Mouse (Mus musculus): ENCODE results near the gene Cdr2l. TPM values are rescaled to one million over a fixed set of nuclear protein-coding genes. Genes with fewer than 3 reads are reported as not detected.

Cdr2l gene
- polyA plus RNA-seq (2012; ENCODE audit: low replicate concordance), result 0.75 and 0.91 TPM in 2 replicates

DNA sequence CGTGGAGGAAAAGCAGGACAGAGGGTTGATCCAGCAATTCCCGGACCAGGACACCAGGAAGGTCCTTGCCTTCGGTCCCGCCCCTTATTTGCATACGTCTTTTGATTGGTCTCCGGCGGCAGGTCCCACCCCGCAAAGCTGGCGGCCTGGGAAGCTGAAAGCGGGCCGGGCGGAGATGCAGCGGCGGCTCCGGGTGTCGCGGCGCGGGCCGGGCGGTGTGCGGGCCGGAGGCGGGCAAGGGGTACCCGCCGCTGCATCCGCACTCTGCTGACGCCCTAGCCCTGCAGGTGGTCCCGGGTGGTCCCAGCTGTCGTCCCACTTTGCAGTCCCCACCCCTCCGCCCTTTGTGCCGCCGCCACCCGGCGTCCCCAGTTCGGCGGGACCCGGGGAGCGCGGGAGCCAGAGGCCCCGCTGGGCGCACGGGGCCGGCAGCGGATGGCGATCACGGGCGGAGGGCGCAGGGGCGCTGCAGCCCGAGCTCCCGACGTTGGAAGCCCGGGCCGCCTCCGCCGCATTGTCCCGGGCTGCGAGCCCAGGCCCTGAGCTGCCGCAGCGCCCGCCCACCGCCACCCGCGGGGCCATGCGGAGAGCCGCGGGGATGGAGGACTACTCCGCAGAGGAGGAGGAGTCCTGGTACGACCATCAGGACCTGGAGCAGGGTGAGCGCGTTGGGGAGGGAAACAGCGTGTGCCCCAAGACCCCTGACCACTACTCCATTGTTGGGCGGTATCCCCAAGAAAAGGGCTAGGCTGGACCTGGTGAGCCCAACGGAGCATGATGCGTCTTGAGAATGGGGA, at the start of gene Cdr2l:
Gene Cdr2l (plus strand): TSS at position 174 of the 797 bp plus-strand sequence.

DNA sequence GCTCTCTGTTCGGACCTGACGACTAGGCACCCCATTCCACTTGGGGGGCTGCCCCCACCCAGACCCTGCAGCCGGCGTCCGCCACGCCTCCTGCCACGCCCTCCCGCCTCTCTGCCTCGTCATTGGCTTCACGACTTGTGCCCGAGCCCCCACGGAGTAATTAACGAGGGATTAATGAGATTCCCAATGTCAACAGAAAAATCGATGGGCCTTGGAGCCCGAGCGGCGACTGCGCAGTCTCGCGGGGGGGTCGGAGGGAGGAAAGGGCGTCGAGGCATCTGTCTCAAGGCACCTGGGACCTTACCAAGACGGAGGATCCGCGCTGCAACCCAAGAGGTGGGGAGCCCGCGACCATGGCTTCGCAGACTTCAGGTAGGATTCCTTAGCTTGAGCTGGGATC, 47.2 kb upstream of the Cdr2l start, which contains the start of gene Otop3:
Gene Otop3 (plus strand): TSS at position 201 of the 400 bp plus-strand sequence.

DNA sequence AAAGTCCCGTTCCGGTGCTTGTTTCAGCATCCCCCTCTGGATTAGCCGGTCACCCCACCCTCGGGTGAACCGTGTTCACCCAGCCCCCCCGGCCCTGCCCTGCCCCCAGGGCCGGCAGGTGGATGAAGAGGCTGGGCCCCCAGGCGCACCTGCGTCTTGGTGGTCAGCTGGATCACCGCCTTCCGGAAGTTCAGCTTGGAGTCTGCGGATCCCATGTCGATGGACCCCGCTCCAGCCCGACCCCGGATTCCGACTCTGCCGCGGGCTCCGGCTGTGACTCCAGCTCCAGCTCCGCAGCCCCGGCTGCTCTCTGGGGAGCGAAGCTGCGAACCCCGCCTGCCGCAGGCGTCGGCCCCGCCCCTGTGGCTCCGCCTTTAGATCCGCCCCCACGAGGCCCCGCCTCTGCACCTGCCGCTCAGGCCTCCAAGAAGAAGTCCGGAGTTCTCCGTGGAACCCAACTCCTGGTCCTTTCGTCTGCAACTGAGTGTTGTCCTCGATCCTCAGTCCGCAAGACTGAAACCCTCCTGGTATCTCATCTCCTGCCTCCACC, 14.2 kb upstream of the Cdr2l start, which contains the start of gene Hid1:
Gene Hid1 (minus strand): TSS at position 362 of the 550 bp plus-strand sequence.

DNA sequence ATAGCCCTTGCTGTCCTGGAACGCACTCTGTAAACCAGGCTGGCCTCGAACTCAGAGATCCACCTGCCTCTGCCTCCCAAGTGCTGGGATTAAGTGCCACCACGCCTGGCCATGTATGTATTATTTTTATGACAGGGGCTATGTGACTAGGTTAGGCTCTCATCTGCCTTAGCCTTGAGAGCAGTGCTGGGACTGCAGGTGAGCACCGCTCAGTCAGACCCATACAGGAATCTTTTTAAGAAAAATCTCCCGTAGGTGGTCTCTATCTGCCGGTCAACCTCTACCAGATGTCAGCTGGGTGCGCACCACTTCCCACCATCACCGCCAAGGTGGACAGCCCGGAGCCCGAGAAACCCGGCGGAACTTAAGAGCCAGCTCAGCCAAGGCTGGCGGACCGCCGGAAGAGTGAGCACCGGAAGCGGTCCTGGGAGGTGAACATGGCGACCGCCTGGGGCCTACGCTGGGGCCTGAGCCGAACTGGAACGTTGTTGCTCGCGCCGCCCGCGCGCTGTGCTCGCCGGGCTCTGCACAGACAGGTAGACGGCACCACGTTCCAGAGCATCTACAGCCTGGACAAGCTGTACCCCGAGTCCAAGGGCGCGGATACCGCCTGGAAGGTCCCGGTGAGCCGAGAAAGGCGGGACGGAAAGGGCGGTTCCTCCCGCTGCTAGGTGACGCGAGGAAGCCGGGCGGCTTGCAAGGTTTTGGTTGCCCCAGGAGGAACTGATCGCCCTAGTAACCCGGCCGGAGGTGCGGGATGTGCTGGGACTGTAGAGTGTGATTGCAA, 21.8 kb downstream of the Cdr2l start, which contains the start of gene Mrpl58:
Gene Mrpl58 (plus strand): TSS at position 415 of the 787 bp plus-strand sequence.

DNA sequence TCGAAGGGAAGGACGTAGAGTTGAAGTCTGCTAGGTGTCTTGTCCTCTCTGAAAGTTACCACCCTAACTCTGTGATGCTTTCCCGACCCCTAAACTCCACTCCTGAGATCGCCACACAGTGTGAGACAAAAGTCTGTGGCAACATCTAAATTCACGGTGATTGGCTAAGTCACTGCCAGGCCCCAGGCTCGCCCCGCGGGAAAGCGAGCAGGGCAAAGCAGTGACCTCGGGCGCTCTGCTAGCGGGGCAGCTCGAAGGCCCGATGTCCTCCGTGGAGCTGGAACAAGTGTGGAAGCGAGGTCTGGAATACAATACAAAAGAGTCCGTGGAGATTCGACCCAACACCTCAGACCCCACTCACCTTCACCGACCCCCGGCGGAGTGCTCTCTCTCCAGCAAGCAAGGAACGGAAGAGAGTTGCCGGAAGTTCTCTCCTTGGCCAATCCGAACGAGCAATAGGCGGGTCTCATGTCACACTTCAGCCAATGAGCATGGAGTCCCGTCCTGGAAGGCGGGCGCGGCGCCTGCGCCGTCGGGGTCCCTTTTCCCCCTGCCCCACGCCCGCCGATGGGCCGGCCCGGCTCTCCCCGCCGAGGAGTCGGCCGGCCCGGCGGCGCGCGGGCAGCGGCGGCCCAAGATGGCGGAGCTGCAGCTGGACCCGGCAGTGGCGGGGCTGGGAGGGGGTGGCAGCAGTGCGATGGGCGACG, 38.0 kb downstream of the Cdr2l start, which contains the start of the genes Atp5h and Kctd2:
Gene Atp5h (minus strand): TSS at position 432 of the 707 bp plus-strand sequence.
Gene Kctd2 (plus strand): TSS at position 598 of the 707 bp plus-strand sequence.

DNA sequence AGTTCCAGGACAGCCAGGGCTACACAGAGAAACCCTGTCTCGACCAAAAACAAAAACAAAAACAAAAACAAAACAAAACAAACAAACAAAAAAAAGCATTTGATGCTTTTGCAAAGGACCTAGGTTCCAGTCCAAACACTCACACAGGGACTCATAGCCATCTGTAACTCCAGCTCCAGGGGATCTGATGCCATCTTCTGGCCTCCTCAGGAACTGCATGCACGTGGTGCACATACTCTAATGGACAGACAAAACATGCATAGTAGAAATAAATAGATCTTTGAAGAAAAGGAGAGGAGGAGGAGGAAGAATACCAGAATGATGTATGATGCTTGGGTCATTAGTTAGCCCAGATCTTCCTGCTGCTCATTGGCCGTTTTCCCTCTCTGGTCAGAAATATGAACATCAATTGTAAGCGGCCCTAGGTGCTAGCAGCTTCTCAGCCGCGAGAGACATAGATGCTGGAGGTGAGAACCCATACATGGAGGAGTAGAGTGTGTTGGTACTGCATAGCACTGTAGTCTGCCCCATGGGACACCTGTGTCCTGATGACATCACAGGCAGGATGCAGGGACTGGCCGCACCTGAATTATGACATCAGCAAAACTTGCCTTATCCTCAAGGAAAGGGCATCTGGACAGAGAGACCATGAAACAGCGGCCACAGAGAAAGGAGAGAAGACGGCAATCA, 58.3 kb downstream of the Cdr2l start, which contains the start of gene Trim80:
Gene Trim80 (plus strand): TSS at position 640 of the 690 bp plus-strand sequence.

Other genes starting within 250 kb of the Cdr2l start
- gene Cd300lf, start 247.9 kb upstream of the Cdr2l start, polyA plus RNA-seq (2012; ENCODE audit: low replicate concordance), result 0.87 and 2.4 TPM in 2 replicates
- gene Slc9a3r1, start 218.6 kb upstream of the Cdr2l start, polyA plus RNA-seq (2012; ENCODE audit: low replicate concordance), result 29.5 and 39.0 TPM in 2 replicates
- 9.5 and 18.3 TPM in 2 replicates for gene Tmem104, start 194.4 kb upstream of the Cdr2l start, polyA plus RNA-seq (2012; ENCODE audit: low replicate concordance)
- 11.2 and 17.7 TPM in 2 replicates for gene Nat9, start 194.1 kb upstream of the Cdr2l start, polyA plus RNA-seq (2012; ENCODE audit: low replicate concordance)
- 2.6 and 3.5 TPM in 2 replicates for gene Grin2c, start 114.7 kb upstream of the Cdr2l start, polyA plus RNA-seq (2012; ENCODE audit: low replicate concordance)
- gene Fdxr, start 104.9 kb upstream of the Cdr2l start, polyA plus RNA-seq (2012; ENCODE audit: low replicate concordance), result 28.9 and 35.2 TPM in 2 replicates
- 0.05 and 0.08 TPM in 2 replicates for gene Fads6, start 84.3 kb upstream of the Cdr2l start, polyA plus RNA-seq (2012; ENCODE audit: low replicate concordance)
- not detected in 2 replicates for gene Otop2, start 74.8 kb upstream of the Cdr2l start, polyA plus RNA-seq (2012; ENCODE audit: low replicate concordance)
- gene Ush1g, start 59.9 kb upstream of the Cdr2l start, polyA plus RNA-seq (2012; ENCODE audit: low replicate concordance), result 0.28 and 0.50 TPM in 2 replicates
- not detected in 2 replicates for gene Otop3, start 47.2 kb upstream of the Cdr2l start, polyA plus RNA-seq (2012; ENCODE audit: low replicate concordance)
- 1.3 and 1.7 TPM in 2 replicates for gene Hid1, start 14.2 kb upstream of the Cdr2l start, polyA plus RNA-seq (2012; ENCODE audit: low replicate concordance)
- 57.4 and 57.8 TPM in 2 replicates for gene Mrpl58, start 21.8 kb downstream of the Cdr2l start, polyA plus RNA-seq (2012; ENCODE audit: low replicate concordance)
- gene Atp5h, start 38.0 kb downstream of the Cdr2l start, polyA plus RNA-seq (2012; ENCODE audit: low replicate concordance), result 11.6 and 26.2 TPM in 2 replicates
- 18.3 and 34.4 TPM in 2 replicates for gene Kctd2, start 38.2 kb downstream of the Cdr2l start, polyA plus RNA-seq (2012; ENCODE audit: low replicate concordance)
- gene Trim80, start 58.6 kb downstream of the Cdr2l start, polyA plus RNA-seq (2012; ENCODE audit: low replicate concordance), result not detected in 2 replicates
- 0.21 and 2.1 TPM in 2 replicates for gene Slc16a5, start 80.6 kb downstream of the Cdr2l start, polyA plus RNA-seq (2012; ENCODE audit: low replicate concordance)
- gene Armc7, start 93.8 kb downstream of the Cdr2l start, polyA plus RNA-seq (2012; ENCODE audit: low replicate concordance), result 38.6 and 55.7 TPM in 2 replicates
- gene Nt5c, start 109.9 kb downstream of the Cdr2l start, polyA plus RNA-seq (2012; ENCODE audit: low replicate concordance), result 70.2 and 101 TPM in 2 replicates
- 242 and 300 TPM in 2 replicates for gene Jpt1, start 132.5 kb downstream of the Cdr2l start, polyA plus RNA-seq (2012; ENCODE audit: low replicate concordance)
- 68.7 and 370 TPM in 2 replicates for gene Sumo2, start 154.4 kb downstream of the Cdr2l start, polyA plus RNA-seq (2012; ENCODE audit: low replicate concordance)
- 8.4 and 41.9 TPM in 2 replicates for gene Nup85, start 182.5 kb downstream of the Cdr2l start, polyA plus RNA-seq (2012; ENCODE audit: low replicate concordance)
- gene Mrps7, start 222.0 kb downstream of the Cdr2l start, polyA plus RNA-seq (2012; ENCODE audit: low replicate concordance), result 33.6 and 41.2 TPM in 2 replicates
- gene Gga3, start 222.1 kb downstream of the Cdr2l start, polyA plus RNA-seq (2012; ENCODE audit: low replicate concordance), result 101 and 179 TPM in 2 replicates
- gene Mif4gd, start 231.1 kb downstream of the Cdr2l start, polyA plus RNA-seq (2012; ENCODE audit: low replicate concordance), result 39.5 and 63.0 TPM in 2 replicates
- 44.8 and 51.3 TPM in 2 replicates for gene Slc25a19, start 246.4 kb downstream of the Cdr2l start, polyA plus RNA-seq (2012; ENCODE audit: low replicate concordance)

Measured in leukemia stem cell, adult 10-12 weeks (primary cell).